ENCODE assay signal across 8 mouse cellular contexts in the genomic region with DNA sequence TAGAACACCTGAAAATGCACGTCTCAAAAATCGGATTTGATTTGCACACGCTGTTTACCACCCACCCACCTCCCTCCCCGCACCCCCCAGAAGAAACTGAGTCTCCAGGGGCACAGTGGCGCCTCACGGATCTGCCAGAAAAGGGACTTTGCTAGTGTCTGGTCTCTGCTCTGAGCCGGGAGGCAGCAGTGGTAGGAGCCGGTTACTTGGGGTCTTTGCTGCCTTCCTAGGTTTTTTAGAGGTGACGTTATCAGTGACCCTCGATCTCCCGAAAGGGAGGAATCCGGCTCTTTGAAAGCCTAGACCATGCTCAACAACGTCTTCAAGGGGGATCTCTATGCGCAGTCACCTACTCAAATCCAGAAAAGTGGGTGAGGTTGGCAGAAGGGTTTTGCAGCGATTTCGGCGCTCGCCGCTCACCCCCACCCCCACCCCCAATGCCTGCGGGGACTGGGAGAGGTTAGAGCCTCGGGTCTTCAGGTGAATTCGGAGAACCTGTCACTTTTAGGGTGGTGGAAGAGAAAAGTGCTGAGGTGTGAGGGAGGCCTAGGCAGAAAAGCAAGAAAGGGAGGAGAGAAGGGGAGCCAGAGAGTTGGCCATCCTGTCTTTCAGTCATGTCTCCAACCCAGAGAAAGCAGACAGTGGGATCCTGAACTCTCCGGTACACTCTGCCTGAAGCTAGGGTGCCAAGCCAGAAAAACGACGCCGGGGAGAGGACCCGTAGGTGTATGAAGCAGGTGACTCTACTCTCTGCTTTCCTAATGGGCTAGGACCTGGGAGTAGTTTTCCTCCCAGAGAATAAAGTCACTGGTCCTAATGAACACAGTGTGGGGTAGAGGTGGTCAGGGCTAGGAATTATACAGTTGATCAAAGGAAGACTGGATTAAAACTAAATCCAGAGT.
DNase-seq lines count a peak whose midpoint lies in the region; ATAC-seq and TF ChIP-seq lines count a peak whose summit lies in the region.

No protein-coding gene starts in this region.

- no peak for TF ChIP-seq CTCF in embryonic fibroblast, embryonic 13.5 days (IDR thresholded peaks at IDR 0.05; ENCODE audit: borderline replicate concordance, insufficient read depth, low read length)

- peaks cover 3% of the 10 kb centered on the region; the same call in 1 of the 2 replicates for H3K4me1 ChIP-seq in embryonic fibroblast, embryonic 13.5 days (ENCODE audit: control insufficient read depth, insufficient read depth, low read length)
- H3K4me1 ChIP-seq in liver, embryonic 13.5 days (replicated peaks): peaks cover 30% of the 10 kb centered on the region

- H3K9ac ChIP-seq in liver, embryonic 13.5 days: no peak overlapping the region

- 3% methylated on average over 27 of the region's 27 CpGs for WGBS in liver, embryonic 13.5 days (ENCODE audit: insufficient replicate concordance)

- DNase-seq in kidney, adult 18-20 months: peak; percentile 10
- no peak for DNase-seq in kidney, adult 8-10 months
- DNase-seq in adrenal gland, adult 2 months: peak; percentile 80
- DNase-seq in liver, embryonic 13.5 days: no peak
- DNase-seq in MN1 (ENCODE audit: low spot score): no peak
- no peak for DNase-seq in layer of hippocampus, postnatal 36 days
- DNase-seq in left cerebral cortex, adult 18-20 months (ENCODE audit: low spot score in 2 of 2): no peak

- no peaks in the 10 kb centered on the region for H3K36me3 ChIP-seq in liver, embryonic 13.5 days

- H3K27me3 ChIP-seq in liver, embryonic 13.5 days: peaks cover 78% of the 10 kb centered on the region

- no peak overlapping the region for H3K4me3 ChIP-seq in embryonic fibroblast, embryonic 13.5 days (ENCODE audit: insufficient read depth, low read length)
- peak overlapping the region; percentile 27 for H3K4me3 ChIP-seq in liver, embryonic 13.5 days (replicated peaks)

- peak overlapping the region; percentile 68 for H3K4me2 ChIP-seq in liver, embryonic 13.5 days

- peak overlapping the region; percentile 19 for H3K27ac ChIP-seq in embryonic fibroblast, embryonic 13.5 days (ENCODE audit: insufficient read depth, low read length)
- no peak overlapping the region for H3K27ac ChIP-seq in liver, embryonic 13.5 days

- no peak for TF ChIP-seq POLR2A in embryonic fibroblast, embryonic 13.5 days (IDR thresholded peaks at IDR 0.05; ENCODE audit: low read depth, low read length)

- H3K9me3 ChIP-seq in liver, embryonic 13.5 days (replicated peaks): no peaks in the 10 kb centered on the region

- no peak for ATAC-seq in liver, embryonic 13.5 days (ENCODE audit: low read depth)

Comparison
In these comparisons a context has a peak if more than half of its experiments do, and no peak if none do; other contexts are left out.
1. DNase-seq: peak in kidney, adult 18-20 months (single experiment) and adrenal gland, adult 2 months (single experiment); none in kidney, adult 8-10 months (0 of 2), liver, embryonic 13.5 days (single experiment), MN1 (single experiment), layer of hippocampus, postnatal 36 days (0 of 2) and left cerebral cortex, adult 18-20 months (0 of 2).